Mouse (Mus musculus) kidney, postnatal 25 days (tissue): ENCODE measurements at regions not wholly inside any gene's neighbourhood (a gene's known extent, or its start where the extent isn't known, plus 50 kb on each side); places are given as distances from the start of the nearest gene placed in this dataset.
A peak's percentile ranks its signal among the peaks of the same experiment; 100 is the strongest.

ENCODE experiments used
- DNase-seq, 2 experiments: peaks; one replicate each; pipeline ENCODE4 v3.0.0; 2021; ENCODE audit warnings: mixed read lengths in 2 of 2

- DNase-seq = peak; percentile 35 to 56
These were observed 85.3 kb upstream of the Arntl start for GRCm38 (mm10) chr7:113121911-113122319.

GRCm38 (mm10) chr7:113126010-113126409, 81.3 kb upstream of the Arntl start:
- DNase-seq = no peak

- no peak for DNase-seq
These were observed 76.7 kb upstream of the Arntl start for GRCm38 (mm10) chr7:113130552-113130951.

- peak; percentile 78 to 87 for DNase-seq
These were observed 75.2 kb upstream of the Arntl start for GRCm38 (mm10) chr7:113131945-113132538.

- DNase-seq = no peak
These were observed 73.4 kb upstream of the Arntl start for GRCm38 (mm10) chr7:113133891-113134290.

- DNase-seq = no peak
These were observed 67.2 kb upstream of the Arntl start for GRCm38 (mm10) chr7:113140011-113140438.

- DNase-seq = no peak
These were observed 65.2 kb upstream of the Arntl start for GRCm38 (mm10) chr7:113141846-113142683.

- DNase-seq = peak; percentile 81 to 92
These were observed 63.7 kb upstream of the Arntl start for GRCm38 (mm10) chr7:113143552-113143951.

- no peak for DNase-seq
These were observed 62.2 kb upstream of the Arntl start for GRCm38 (mm10) chr7:113145046-113145445.

GRCm38 (mm10) chr7:113146108-113146507, 61.2 kb upstream of the Arntl start:
- DNase-seq = no peak

GRCm38 (mm10) chr7:113146526-113146925, 60.7 kb upstream of the Arntl start:
- DNase-seq = no peak

- DNase-seq = no peak
These were observed 59.6 kb upstream of the Arntl start for GRCm38 (mm10) chr7:113147391-113148332.

GRCm38 (mm10) chr7:113148700-113149099, 58.6 kb upstream of the Arntl start:
- no peak for DNase-seq

GRCm38 (mm10) chr7:113149966-113150470, 57.2 kb upstream of the Arntl start:
- DNase-seq = no peak

- peak; percentile 33 to 72 for DNase-seq
These were observed 56.5 kb upstream of the Arntl start for GRCm38 (mm10) chr7:113150789-113151188.

GRCm38 (mm10) chr7:113151499-113151898, 55.8 kb upstream of the Arntl start:
- DNase-seq = no peak

GRCm38 (mm10) chr7:113153386-113153785, 53.9 kb upstream of the Arntl start:
- no peak for DNase-seq

GRCm38 (mm10) chr7:113154066-113154465, 53.2 kb upstream of the Arntl start:
- no peak for DNase-seq

GRCm38 (mm10) chr7:113156366-113156765, 50.9 kb upstream of the Arntl start:
- no peak for DNase-seq

- DNase-seq = peak in 1 of 2 experiments; percentile 33
These were observed 50.2 kb upstream of the Arntl start for GRCm38 (mm10) chr7:113156861-113157747.
